Mouse (Mus musculus): Measurements from ENCODE around the gene Olfr1394.
"Not testable (repeated sequence)": the region's sequence is repeated elsewhere in the genome, so short reads cannot be mapped to it uniquely, and the experiment has no call there.

Olfr1394 gene

GRCm38 (mm10) chr11:49189737-49190136 is 35.6 kb downstream of the Olfr1394 start:
- peak; percentile 56 to 80 for DNase-seq (ENCODE audit: low spot score in 2 of 2)

GRCm38 (mm10) chr11:49191083-49191482 is 36.9 kb downstream of the Olfr1394 start:
- no peak for DNase-seq (ENCODE audit: low spot score in 2 of 2)

DNA sequence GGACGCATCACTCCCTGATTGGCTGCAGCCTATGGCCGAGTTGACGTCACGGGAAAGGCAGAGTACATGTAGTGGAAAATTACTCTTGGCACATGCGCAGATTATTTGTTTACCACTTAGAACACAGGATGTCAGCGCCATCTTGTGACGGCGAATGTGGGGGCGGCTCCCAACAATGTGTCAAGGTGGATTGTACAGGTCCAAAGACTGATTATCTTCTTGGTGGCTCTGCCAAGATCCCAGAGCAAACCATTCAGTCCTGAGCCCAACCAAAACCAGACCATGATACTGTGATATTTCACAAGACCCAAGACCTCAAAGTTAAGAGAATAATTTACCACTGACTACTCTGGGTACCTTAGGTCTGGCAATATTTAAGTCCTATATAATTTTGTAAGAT is 40.6 kb downstream of the Olfr1394 start:
- not testable (repeated sequence) for DNase-seq (ENCODE audit: low spot score in 2 of 2)

DNA sequence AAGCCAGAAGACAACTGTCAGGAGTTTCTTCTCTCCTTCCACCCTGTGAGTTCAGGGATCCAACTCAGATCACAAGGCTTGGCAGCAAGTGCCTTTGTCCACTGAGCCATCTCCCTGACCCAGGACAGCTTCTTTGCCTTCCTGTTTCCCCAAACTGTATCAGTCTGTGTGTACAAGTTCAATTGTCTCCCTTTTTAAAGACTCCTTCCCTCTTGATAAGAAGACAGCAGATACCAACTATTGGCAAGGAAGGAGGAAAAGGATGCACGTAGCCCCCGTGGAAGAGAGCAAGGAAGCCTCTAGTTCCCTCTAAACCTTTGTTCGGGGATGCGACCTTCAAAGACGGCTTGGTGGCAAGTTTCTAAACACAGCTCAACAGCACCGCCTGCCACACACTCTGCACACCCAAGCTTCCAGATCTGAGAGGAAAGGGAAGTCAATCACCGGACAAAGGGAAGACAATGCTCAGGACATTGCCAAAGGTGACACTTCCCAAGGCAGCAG is 41.7 kb downstream of the Olfr1394 start:
- DNase-seq (ENCODE audit: low spot score in 2 of 2): no peak

- DNase-seq (ENCODE audit: low spot score in 2 of 2): no peak
Measured at GRCm38 (mm10) chr11:49200666-49201065, 46.5 kb downstream of the Olfr1394 start.

DNA sequence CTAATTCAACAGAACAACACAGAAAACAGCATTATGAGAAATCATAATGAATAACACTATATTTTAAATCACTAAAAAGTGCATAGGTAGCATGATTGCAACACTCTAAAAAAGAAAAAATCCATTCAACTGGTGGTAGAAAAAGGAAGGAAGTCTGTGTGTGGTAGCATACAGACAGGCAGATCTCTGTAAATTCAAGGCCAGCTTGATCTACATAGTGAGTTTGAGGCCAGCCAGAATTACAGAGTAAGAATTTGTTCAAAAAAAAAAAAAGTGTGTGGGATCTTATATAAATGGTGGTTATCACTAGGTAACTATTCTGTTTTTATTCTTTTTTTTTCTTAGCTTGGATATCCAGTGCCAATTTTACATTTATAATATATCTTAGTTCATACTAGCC is 47.0 kb downstream of the Olfr1394 start:
- no peak for DNase-seq (ENCODE audit: low spot score in 2 of 2)

DNA sequence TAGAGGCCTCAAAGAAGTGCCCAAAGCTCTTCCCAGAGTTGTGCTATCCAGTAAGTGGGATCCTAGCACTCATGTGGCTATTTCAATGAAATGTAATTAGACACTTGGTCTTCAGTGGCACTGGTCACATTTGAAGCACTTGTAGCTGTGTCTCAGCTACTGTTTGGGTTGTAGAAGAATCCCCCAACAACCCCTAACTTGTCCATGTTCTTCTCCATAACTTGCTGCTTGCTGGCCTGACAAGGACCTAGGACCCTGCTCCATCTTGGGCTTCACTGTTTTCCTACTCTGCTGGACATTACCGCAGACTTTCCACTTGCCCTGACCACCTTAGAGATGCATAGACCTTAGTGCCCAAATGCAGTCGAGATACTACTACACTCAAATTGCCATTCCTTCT is 47.9 kb downstream of the Olfr1394 start:
- no peak for DNase-seq (ENCODE audit: low spot score in 2 of 2)

GRCm38 (mm10) chr11:49202523-49203061 is 48.4 kb downstream of the Olfr1394 start:
- DNase-seq (ENCODE audit: low spot score in 2 of 2): peak; percentile 19 to 67

DNA sequence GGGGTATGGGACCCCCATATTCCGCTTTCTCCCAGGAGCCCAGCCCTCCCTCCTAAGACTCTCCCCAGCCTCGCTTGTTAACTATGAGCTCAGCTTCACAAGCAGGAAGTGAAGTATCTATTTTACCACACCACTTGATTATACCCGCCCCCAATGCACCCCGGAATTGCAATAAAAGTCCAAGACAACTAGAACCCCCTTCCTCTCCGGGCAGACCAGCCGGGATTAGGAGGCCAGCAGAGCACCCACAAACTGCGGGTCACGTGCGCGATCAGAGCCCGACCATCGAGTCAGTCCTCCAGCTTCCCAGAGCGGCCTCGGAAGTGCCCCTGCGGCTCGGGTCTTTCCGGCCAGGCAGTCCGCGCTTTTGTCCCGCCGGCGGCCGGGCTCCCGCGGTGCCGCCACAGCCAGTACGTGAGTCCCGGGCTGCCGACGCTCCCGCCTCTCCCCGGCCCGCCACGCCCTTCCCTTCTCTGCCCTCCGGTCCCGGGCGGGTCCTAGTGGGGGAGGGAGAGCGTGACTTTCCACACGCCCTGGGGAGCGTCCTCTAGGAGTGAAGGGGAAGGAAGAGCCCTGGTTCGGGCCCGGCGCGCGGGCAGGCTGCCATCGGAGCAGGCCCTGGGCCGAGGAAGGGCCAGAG is 49.1 kb downstream of the Olfr1394 start, which contains the start of gene Zfp62:
Zfp62 (plus strand) TSS at position 164 of the 640 bp plus-strand sequence.
- peak; percentile 93 to 97 for DNase-seq (ENCODE audit: low spot score in 2 of 2)

- DNase-seq (ENCODE audit: low spot score in 2 of 2): peak in 1 of 2 experiments; percentile 39
Measured at GRCm38 (mm10) chr11:49203771-49204497, 49.8 kb downstream of the Olfr1394 start.

GRCm38 (mm10) chr11:49205080-49205590 is 51.0 kb downstream of the Olfr1394 start:
- no peak for DNase-seq (ENCODE audit: low spot score in 2 of 2)

GRCm38 (mm10) chr11:49207495-49207894 is 53.3 kb downstream of the Olfr1394 start:
- DNase-seq (ENCODE audit: low spot score in 2 of 2): no peak

All from spleen, postnatal 4 days (tissue).